In the genomic region with DNA sequence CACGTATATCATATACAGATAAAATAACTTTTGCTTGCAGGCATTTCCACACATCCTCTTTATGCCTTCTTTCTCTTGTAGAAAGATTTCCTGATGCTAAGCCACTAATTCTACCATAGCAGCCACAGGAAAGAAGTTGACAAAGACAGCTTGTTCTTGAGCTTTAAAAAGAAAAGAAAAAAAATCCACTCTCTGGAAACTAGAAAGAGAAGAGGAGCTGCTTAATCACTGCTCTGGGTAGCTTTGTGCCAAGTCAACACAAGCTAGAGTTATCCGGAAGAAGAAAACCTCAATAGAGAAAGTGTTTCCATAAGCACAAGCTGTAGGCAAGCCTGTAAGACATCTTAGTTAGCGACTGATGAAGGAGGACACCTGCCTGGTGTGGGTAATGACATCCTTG, we compare ENCODE assay signal across 29 mouse cellular contexts.
"Had no signal": no experiment of that assay in that cellular context is flagged by ENCODE, and none has a peak within 500 bp of the region (broad histone marks: within the 10 kb centered on the region; RNA-seq: fewer than 3 reads in every experiment).

No protein-coding gene starts in this region.

- H3K4me1 ChIP-seq: embryonic facial prominence, embryonic 10.5 days; embryonic facial prominence, embryonic 12.5 days; embryonic facial prominence, embryonic 13.5 days; embryonic facial prominence, embryonic 15.5 days; forebrain, embryonic 10.5 days; forebrain, embryonic 12.5 days; forebrain, embryonic 13.5 days; forebrain, embryonic 15.5 days had no signal

- H3K27ac ChIP-seq: embryonic facial prominence, embryonic 10.5 days; embryonic facial prominence, embryonic 12.5 days; embryonic facial prominence, embryonic 13.5 days; embryonic facial prominence, embryonic 15.5 days; forebrain, embryonic 10.5 days; forebrain, embryonic 12.5 days; forebrain, embryonic 13.5 days; forebrain, embryonic 15.5 days; gastrocnemius, adult 2 months; heart, adult 2 months had no signal

- H3K27me3 ChIP-seq: embryonic facial prominence, embryonic 12.5 days; embryonic facial prominence, embryonic 13.5 days; embryonic facial prominence, embryonic 15.5 days; forebrain, embryonic 12.5 days; forebrain, embryonic 13.5 days; forebrain, embryonic 15.5 days had no signal

- H3K9me3 ChIP-seq: embryonic facial prominence, embryonic 10.5 days; embryonic facial prominence, embryonic 12.5 days; embryonic facial prominence, embryonic 13.5 days; embryonic facial prominence, embryonic 15.5 days; forebrain, embryonic 10.5 days; forebrain, embryonic 12.5 days; forebrain, embryonic 13.5 days; forebrain, embryonic 15.5 days had no signal

- ATAC-seq: forebrain, embryonic 13.5 days; forebrain, embryonic 14.5 days; forebrain, embryonic 15.5 days; forebrain, embryonic 16.5 days; forebrain, postnatal 0 days had no signal

- H3K4me3 ChIP-seq: embryonic facial prominence, embryonic 10.5 days; embryonic facial prominence, embryonic 12.5 days; embryonic facial prominence, embryonic 13.5 days; embryonic facial prominence, embryonic 15.5 days; erythroblast, embryonic 14.5 days; forebrain, embryonic 10.5 days; forebrain, embryonic 12.5 days; forebrain, embryonic 13.5 days; forebrain, embryonic 15.5 days; gastrocnemius, adult 2 months; heart, adult 2 months had no signal

- H3K36me3 ChIP-seq: embryonic facial prominence, embryonic 10.5 days; embryonic facial prominence, embryonic 12.5 days; embryonic facial prominence, embryonic 13.5 days; embryonic facial prominence, embryonic 15.5 days; forebrain, embryonic 10.5 days; forebrain, embryonic 12.5 days; forebrain, embryonic 15.5 days had no signal

- H3K9ac ChIP-seq: embryonic facial prominence, embryonic 12.5 days; embryonic facial prominence, embryonic 13.5 days; embryonic facial prominence, embryonic 15.5 days; forebrain, embryonic 12.5 days; forebrain, embryonic 13.5 days; forebrain, embryonic 15.5 days; forebrain, postnatal 0 days had no signal

- H3K4me2 ChIP-seq: embryonic facial prominence, embryonic 12.5 days; embryonic facial prominence, embryonic 13.5 days; embryonic facial prominence, embryonic 15.5 days; forebrain, embryonic 12.5 days; forebrain, embryonic 13.5 days; forebrain, embryonic 15.5 days had no signal

- DNase-seq: cerebellum, adult 2 months; cerebellum, adult 8-10 months; cerebellum, adult 9-10 months; cerebellum, adult 9-11 months; cerebellum, postnatal 10 days; cerebellum, postnatal 14 days; cerebellum, postnatal 25 days; cerebellum, postnatal 36 days; embryo, embryonic 11 days; forebrain, postnatal 0 days; gastrocnemius, adult 2 months; gastrocnemius, postnatal 10 days; gastrocnemius, postnatal 14 days; gastrocnemius, postnatal 25 days; gastrocnemius, postnatal 36 days; heart, adult 11 months; heart, adult 18-20 months; heart, adult 2 months had no signal
